Mouse (Mus musculus) Muller cell, postnatal 12 days (primary cell): Measurements from ENCODE around the gene Msrb1.
"Not testable (repeated sequence)": the region's sequence is repeated elsewhere in the genome, so short reads cannot be mapped to it uniquely, and the experiment has no call there.

Source experiments
- DNase-seq: peaks from one replicate; pipeline ENCODE4 v3.0.0-alpha.2; 2015; ENCODE audit errors: inconsistent ontology term

The Msrb1 gene

DNA sequence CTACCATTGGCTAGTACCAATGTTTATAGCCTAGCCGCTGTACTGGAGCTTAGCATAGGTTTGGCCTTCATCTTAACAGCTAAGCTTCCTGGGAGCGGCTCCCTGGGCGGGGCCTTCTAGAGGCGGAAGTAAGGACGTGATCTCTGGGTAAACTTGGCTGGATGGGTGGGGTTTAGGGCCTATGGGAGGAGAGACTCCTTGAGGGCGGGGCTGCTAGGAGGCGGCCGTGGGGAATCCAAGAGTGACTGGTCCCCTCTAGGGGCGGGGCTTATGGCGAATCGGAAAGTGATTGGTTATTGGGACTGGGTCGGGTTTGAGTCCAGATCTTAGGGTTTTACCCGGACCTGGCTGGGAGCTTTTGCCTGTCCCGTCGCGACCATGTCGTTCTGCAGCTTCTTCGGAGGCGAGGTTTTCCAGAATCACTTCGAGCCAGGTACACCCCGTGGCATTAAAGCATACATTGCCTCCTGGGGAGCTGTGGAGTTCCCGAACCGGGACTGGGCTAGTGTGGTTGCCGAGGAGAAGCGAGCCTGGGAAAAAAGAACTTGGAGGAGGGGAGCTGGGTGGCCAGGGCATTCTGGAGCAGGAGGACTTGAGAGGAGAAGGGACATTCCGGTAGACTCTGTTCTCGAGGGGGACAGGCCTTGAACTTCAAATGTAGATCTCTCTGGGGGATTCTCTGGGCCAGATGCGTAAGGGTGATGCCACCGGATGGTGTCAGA lies at the start of gene Msrb1:
TSS of gene Msrb1 (plus strand) at position 313 of the 722 bp plus-strand sequence.
- DNase-seq: peak; percentile 99

DNA sequence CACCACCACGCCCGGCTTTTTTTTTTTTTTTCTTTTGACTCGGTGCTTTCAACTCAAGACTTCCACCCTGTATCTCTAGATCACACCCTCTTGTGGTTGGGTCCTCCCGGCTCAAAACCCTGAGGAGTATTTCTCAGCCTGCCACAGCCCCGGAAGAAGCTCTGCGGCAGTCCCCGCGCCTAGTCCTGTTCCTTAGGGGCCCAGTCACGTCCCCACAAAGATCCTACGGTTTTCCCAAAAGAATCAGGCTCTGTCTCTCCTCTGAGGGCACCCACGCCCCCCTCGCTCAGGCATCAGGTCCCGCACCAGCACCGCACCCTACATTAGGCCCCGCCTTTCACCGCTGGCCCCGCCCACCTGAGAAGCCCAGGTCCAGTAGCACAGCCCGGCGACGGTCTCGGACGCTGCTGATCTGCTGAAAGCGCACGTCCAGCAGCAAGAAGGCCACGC lies 49.3 kb upstream of the Msrb1 start:
- DNase-seq: peak; percentile 68

DNA sequence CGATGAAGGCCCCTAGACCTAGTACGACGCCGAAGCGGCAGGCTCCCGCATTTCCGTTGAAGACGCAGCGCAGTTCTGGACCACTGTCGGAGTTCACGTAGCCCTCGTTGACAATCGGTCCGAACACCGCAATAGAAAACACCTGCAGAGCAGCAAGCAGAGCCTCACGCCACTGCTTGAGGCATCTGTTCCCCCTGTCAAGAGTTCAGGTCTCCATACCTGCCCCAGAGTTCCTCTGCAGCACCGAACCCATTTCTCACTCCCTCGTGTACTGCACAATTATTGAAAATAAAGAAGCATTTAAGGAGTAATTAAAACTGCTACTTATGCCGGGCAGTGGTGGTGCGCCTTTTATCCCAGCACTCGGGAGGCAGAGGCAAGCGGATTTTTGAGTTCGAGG lies 48.8 kb upstream of the Msrb1 start:
- no peak for DNase-seq

DNA sequence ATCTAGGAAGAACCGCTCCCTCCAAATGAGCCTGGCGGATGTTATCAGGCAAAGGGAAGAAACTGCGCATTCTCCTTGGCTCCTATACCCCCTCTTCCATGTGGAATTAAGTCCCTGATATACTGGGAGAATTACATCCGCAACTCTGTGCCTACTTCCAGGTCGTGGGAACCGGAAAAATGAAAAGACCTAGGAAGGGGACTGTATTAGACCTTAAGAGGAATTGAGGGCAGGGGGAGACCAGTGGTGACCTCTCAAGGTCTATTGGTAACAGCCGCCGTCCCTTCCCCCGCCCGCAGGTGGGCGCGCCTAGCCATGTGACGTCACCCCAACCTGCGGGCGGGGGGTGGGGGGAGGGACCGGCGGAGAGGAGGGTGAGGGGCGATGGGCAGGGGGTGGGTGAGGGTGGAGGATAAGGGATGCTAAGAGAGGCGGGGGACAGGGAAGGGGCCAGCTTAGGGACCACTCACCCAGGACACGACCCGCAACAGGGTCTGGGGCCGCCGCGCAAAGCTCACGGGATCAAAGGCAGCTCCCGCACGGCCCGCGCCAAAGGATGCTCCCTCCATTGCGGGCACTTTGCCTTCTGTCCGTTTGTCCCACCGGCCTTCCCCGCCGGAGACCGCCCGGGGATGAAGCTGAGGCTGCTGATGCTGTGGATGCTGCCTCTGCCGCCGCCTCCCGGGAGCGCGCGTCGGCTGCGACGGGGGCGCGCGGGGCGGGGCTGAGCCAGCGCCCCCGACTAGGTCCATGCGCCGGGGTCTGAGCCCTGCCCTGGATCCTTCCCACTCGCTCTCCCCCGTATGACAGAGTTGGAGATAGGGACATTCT lies 47.0 kb upstream of the Msrb1 start, which contains the start of gene Syngr3:
TSS of gene Syngr3 (minus strand) at position 705 of the 831 bp plus-strand sequence.
- peak; percentile 49 for DNase-seq

DNA sequence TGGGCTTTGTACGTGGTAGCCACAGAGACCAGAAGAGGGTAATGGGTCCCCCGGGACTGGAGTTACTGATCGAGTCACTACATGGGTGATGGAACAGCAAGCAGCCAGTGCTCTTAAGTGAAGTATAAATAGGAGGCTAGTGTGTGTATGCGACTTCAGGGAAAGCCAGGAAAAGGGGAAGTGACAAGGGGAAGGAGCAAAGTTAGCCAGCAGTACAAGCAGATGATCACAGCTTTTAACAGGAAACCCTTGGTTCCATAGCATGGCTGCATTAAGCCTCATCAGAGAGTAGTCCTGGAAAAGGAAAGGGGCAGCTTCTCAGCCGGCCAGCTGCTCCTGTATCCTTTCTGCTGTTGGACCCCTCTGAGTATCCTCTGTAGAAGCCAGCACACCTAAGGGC lies 44.1 kb upstream of the Msrb1 start:
- DNase-seq: no peak

DNA sequence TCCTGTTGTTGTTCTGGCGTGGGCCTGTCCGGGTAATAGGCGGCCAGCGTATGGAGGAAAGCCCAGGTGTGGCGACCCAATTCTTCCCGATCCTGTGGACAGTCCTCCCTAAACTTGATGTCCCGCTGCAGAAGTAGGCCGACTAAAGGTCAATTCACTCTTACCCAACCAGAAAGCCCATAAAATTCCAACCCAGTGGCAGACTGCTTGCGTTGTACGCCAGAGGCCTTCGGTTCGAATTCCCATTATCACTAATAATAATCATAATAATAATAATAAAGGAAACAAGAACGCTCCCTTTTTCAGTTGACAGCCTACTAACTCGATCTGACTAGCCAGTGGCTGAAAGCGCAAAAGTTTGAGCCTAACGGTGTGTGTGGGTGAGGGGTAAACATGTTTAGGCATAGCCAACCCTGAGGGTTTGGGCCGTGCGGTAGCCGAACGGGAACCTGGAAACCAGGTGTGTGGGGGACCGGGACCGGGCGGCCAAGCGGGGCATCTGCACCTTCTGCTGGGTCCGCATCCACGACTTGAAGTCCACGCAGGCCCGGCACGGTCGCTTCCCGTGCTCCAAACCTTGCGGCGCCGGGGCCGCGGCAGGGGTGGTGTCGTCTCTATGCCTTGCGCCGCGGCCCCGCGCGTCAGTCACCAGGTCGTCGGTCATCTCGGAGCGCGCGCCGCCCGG lies 41.0 kb upstream of the Msrb1 start:
- no peak for DNase-seq

DNA sequence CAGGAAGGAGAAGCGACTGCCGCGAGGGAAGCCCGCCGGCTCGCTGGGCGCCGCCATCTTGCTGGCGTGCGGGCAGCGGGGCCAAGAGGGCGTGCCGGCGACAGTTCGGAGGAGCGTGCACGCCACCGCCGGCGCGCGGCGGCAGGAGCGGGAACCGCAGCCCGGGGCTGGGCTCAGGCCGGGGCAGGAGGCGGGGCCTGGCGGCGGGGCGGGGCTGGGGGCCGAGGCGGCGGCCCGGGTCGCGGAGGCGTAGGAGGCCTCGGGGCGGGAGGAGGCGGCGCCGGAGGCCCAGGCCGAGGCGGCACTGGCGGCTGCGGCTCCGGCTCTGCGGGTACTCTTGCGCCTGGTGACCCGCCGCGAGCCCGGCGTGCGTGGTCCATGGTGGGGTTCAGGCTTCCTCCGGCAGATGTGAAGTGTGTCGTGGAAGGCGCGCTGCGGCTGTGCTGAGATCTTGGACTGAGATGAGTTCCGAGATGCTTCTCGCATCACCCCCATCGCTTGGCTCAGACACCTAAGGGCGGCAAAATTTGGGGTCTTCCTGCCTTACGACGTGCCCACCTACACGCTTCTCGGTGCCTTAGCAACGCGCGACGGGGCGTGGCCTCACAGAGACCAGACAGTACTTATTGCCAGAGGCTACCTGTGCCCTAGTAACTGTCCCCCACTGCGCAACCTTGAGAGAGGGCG lies 40.3 kb upstream of the Msrb1 start, which contains the start of the genes Gfer and Noxo1:
TSS of gene Gfer (minus strand) at position 146 of the 687 bp plus-strand sequence.
TSS of gene Noxo1 (plus strand) at position 224 of the 687 bp plus-strand sequence.
- DNase-seq: peak; percentile 94

DNA sequence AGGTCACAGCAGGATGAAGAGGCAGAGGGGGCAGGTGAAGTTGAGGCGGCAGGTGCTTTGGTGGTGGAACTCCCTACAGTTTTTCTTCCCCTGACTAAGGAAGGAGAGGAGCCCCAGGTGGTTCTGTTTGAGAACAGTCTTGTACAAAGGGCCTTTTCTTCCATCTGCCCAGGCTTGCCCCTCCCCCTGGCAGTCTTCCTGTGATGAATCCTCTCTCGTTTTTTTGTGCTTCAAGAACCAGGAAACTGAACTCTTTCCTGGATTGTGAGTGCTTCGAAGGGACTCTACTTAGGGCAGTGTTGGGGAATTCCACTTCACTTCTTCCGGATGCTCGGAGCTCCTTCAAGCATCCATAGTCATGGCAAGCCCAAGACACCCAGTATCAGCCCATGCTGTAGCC lies 38.5 kb upstream of the Msrb1 start:
- DNase-seq: peak; percentile 54

DNA sequence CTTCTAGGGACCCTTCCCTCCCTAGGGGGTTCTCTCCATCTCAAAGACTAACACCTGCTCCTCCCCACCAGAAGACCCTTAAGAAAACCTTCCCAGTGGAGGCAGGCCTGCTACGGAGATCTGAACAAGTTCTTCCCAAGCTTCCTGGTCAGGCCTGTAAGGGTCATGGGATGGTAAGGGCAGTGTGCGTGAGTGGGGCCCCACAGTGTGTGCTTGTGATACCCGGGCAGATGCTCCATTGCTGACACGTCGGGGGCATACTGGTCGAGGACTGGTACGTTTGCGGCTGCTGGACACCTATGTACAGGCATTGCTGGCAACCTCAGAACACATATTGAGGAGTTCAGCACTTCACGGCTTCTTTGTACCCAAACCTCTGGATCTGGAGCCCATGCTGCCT lies 37.7 kb upstream of the Msrb1 start:
- DNase-seq: no peak

DNA sequence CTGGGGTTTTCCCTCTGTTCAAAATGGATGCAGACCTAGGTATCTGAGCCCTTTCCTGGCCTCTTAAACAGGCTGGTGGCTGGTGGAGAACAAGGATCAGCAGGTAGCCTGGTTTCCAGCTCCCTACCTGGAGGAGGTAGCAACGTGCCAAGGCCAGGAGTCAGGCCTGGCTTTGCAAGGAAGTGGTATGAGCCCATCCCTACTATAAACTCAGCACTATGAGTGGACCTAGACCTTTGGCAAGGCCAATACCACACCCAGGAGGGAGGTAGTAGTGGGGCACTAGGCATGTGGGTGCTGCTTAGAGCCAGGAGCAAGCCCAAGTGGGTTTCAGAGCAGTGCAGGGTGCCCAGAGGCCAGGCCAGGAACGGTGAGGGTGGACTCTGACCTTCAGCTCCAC lies 37.0 kb upstream of the Msrb1 start:
- DNase-seq: no peak

DNA sequence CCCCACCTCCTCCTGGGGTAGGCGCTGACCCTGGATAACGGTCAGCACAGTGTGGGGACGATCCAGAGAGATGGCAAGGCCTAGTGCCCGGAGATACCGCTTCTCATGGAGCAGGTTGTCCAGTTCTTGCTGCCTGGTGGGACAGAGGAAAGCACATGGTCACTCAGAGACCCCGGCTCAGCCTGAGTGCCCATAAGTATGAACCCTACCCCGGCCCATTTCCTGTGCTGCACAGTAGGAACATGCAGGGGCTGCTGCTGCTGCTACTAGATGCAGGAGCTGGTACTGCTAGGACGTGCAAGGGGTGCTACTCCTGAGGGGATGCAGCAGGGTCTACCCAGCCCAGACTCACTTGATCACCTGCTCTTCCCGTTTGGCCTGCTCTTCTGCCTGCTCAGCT lies 35.2 kb upstream of the Msrb1 start:
- DNase-seq: no peak

DNA sequence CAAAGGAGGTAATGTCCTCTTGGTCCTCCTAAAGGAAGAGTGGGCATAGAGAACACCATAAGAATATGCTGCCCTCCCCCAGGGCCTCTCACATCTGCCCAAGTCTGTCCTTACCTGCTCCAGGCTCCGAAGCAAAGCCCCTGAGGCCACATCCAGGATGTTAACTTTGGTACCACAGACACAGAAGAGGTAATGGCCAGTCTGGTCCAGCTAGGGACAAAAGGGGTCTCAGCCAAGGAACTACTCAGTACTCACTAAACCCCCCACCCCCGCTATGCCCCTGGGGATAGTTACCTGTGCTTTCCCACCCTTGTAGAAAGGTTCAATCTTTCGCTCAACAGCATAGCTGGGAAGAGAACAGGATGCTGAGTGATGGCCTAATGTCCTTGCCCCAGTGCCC lies 30.6 kb upstream of the Msrb1 start:
- no peak for DNase-seq

DNA sequence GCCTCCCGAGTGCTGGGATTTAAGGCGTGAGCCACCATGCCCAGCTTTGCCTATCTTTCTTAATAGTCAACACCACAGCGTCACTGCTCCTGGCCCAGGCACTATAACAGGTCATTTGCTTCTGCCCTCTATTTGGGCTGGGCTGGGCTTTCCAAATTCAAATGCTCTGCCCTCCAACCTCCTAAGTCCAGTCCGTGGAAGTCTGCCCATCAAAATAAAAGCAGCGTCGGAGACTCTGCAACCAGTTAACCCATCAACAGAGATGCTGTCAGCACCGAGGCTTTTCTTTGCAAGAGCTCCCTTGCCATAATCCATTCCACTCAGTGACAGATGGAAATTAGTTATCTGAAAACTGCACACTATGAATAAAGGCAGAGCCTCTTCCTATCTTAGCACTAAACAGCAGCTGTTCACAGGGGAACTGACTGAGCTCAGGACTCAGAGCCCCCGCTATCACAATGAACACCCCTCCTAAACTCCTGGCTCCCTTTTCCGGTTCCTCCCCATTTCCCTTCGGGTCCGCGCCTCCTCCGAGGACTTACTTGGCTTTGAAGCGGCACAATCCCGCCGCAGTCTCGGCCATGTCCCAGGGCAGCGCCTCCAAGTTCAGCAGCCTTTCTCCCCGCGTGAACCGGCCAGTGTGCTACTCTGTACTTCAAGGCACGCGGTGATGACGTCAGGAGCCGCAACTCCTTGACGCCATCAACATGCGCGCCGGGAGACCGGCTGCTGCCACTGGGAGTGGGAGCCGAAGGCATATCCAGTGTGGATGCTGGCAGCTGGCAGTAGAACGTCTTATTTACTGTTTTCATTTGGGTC lies 29.3 kb upstream of the Msrb1 start, which contains the start of gene Tbl3:
TSS of gene Tbl3 (minus strand) at position 679 of the 819 bp plus-strand sequence.
- DNase-seq: peak; percentile 89

DNA sequence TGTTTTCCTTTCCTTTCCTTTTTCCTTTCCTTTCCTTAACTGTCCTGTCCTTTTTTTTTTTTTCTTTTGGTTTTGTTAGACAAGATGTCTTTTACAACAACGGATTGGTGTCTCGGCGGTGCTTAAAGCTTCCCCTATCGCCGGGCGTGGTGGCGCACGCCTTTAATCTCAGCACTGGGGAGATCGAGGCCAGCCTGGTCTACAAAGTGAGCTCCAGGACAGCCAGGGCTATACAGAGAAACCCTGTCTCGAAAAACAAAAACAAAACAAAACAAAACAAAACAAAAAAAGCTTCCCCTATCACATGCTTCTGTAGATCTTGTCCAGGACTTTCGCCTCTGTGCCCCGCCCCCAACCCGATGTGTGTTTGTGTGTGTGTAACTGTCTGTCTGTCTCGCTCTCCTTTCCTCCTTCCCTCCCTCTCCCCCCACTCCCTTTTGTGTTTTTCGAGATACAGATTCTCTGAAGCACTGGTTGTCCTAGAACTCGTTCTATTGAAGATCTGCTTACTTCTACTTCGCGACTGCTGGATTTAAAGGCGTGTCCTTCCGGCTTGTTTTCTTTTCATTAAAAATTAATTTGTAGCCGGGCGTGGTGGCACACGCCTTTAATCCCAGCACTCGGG lies 28.5 kb upstream of the Msrb1 start:
- DNase-seq: peak; percentile 59

DNA sequence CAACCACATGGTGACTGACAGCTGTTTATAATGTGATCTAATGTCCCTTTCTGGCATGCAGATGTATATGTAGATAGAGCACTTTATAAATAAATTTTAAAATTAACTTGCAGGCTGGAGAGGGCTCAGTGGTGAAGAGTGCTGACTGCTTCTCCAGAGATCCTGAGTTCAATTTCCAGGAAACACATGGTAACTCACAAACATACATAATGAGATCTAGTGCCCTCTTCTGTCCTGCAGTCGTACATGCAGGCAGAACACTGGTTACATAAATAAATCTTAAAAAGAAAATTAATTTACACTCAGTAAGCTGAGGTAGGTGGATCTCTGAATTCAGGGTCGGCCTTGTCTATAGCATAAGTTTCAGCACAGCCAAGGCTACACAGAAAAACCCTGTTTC lies 27.8 kb upstream of the Msrb1 start:
- no peak for DNase-seq

DNA sequence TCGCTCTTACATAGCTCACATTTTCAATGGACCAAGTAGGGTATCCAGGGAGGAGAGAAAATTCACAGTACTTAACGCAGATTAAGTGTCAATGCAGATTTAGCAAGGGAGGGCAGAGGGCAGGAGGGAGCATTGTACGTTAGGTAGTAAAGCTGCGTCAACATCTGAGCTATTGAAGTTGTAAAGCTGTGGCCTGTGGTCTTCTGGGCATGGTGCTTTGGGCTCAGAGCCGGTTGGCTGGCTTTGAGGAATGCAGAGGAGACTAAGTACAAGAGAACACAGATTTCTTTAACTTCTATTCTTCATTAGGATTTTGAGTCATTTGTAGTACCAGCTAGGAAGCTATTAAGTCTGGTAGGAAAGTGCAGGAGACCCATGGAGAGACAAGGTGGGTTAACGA lies 20.9 kb upstream of the Msrb1 start:
- peak; percentile 42 for DNase-seq

DNA sequence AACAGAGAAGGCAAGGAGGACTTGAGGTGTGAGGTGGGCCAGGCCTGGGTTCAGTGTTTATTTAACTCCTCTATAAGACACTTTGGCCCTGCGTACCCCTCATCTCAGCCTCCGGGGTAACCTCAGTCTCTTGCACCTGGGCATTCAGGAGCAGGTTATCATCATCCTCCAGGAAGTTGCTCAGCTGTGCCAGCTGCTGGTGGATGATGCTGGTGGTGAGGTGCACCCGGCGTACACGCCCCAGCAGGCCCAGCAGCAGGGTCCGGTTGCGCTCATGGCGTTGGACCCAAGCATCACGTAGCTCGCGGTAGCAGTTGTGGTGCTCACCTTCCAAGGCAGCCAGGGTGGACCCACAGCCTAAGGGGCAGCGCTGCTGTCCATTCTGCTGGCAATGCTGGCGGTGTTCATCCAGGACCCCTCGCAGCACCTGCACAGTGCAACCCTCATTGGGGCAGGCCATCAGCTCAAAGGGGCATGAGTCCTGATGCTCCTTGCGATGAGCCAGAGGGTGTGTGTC lies 20.2 kb upstream of the Msrb1 start:
- DNase-seq: no peak

DNA sequence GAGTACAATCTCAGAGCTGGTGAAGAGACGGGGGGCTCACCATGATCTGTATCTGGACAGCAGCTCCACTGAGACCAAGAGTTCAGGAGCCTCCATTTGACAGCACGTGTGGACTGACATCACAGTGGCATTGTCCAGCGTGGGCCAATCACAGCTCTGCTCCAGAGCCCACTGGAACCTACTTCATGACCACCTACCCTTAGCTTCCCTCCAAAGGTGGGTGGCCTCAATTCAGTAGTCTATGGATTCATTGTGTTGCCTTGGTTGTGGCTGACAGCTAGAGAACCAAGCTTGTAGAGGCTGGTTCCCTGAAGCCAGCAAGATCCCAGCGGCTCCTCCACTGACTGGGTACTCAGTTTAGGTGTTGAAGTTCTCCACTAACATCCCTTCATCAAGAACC lies 18.5 kb upstream of the Msrb1 start, which contains the start of the genes Rnf151 and Rps2:
TSS of gene Rnf151 (minus strand) at position 121 of the 400 bp plus-strand sequence.
TSS of gene Rps2 (plus strand) at position 174 of the 400 bp plus-strand sequence.
- DNase-seq: no peak

DNA sequence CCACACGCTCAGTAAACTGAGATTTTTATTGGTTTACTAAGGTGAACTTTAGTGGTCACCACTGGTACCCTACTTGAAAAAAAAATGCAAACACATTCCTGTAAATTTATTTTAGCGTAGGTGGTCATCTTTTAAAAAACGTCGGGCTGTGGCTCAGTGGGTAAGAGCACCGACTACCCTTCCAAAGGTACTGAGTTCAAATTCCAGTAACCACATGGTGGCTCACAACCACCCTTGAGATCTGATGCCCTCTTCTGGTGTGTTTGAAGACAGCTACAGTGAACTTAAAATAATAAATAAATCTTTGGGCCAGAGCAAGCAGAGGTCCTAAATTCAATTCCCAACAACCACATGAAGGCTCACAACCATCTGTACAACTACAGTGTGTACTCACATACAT lies 17.5 kb upstream of the Msrb1 start:
- not testable (repeated sequence) for DNase-seq
